Mouse (Mus musculus): Measurements from ENCODE around the gene Klhdc4.

DNA sequence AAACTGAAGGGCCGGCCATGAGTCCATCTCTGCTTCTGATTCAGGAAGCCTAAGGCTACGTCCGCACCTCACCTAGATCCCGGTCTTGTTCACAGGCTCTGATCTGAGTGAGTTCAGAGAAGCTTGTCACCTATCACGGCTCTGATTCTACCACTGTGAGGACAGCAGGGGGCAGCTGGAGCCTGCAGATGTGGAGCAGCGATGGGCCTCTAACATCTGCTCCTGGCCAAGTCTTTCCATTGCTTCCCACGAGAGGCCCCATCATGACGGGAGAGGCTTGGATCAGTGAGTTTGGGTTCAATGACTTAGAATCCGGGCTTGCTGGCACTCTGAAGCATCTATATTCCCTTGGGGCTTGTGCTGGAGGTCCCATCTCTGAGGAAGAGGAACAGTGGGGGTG is 44.7 kb upstream of the Klhdc4 start:
- TF ChIP-seq CTCF (IDR thresholded peaks at IDR 0.05; ENCODE audit: low read depth): peak; percentile 95
- TF ChIP-seq EP300 (optimal IDR thresholded peaks at IDR 0.05): no peak
